8 mouse cellular contexts compared by ENCODE assay signal in genomic region chr7:75781948-75782722, GRCm38 (mm10).
DNase-seq lines count a peak whose midpoint lies in the region; ATAC-seq and TF ChIP-seq lines count a peak whose summit lies in the region.

No protein-coding gene starts in this region.

- TF ChIP-seq RAD21 in MEL (IDR thresholded peaks at IDR 0.05; ENCODE audit: low read depth, low read length), result no peak

- H3K4me3 ChIP-seq in MEL (ENCODE audit: control insufficient read depth in 1 of 2, insufficient read depth in 1 of 2, low read depth in 2 of 2, low read length in 2 of 2), result peak overlapping the region; percentile 52 to 73
- H3K4me3 ChIP-seq in cerebellum, adult 2 months (replicated peaks; ENCODE audit: insufficient read depth, low read depth, low read length), result peak overlapping the region; percentile 52
- peak overlapping the region; percentile 43 for H3K4me3 ChIP-seq in forebrain, postnatal 0 days (ENCODE audit: low read depth, low read length)
- H3K4me3 ChIP-seq in lung, embryonic 15.5 days, result peak overlapping the region; percentile 62

- H3K79me2 ChIP-seq in MEL (ENCODE audit: control insufficient read depth, insufficient read depth, low read length, poor library complexity), result peaks cover 9% of the 10 kb centered on the region

- peak; percentile 93 for DNase-seq in MEL (ENCODE audit: low read depth, low spot score)
- DNase-seq in cerebellum, adult 2 months, result peak; percentile 46 to 56
- peak; percentile 90 for DNase-seq in forebrain, postnatal 0 days
- DNase-seq in heart, postnatal 4 days, result peak; percentile 92
- peak; percentile 77 to 82 for DNase-seq in layer of hippocampus, adult 8-10 months (ENCODE audit: low spot score in 2 of 2)
- DNase-seq in ovary, adult 18-20 months (ENCODE audit: low spot score), result peak; percentile 92
- peak; percentile 94 for DNase-seq in thymus, postnatal 0 days (ENCODE audit: low spot score)

- peak in 1 of 2 experiments; percentile 57; a peak in 1 of 4 replicates for TF ChIP-seq POLR2A in MEL (IDR thresholded peaks at IDR 0.05; ENCODE audit: control insufficient read depth in 1 of 2, insufficient read depth in 1 of 2, low read depth in 1 of 2, low read length in 2 of 2, poor library complexity in 1 of 2)
- TF ChIP-seq POLR2A in cerebellum, adult 2 months (IDR thresholded peaks at IDR 0.05; ENCODE audit: borderline replicate concordance, insufficient read depth, low read length), result no peak

- no peaks in the 10 kb centered on the region for H3K27me3 ChIP-seq in MEL (ENCODE audit: control insufficient read depth in 1 of 2, insufficient read depth in 2 of 2, low read length in 2 of 2)
- no peaks in the 10 kb centered on the region for H3K27me3 ChIP-seq in cerebellum, adult 2 months (ENCODE audit: control insufficient read depth, insufficient read depth, low read length)
- no peaks in the 10 kb centered on the region for H3K27me3 ChIP-seq in forebrain, postnatal 0 days (ENCODE audit: insufficient read depth, low read length)
- H3K27me3 ChIP-seq in lung, embryonic 15.5 days, result no peaks in the 10 kb centered on the region

- no peaks in the 10 kb centered on the region for H3K9me3 ChIP-seq in MEL (replicated peaks; ENCODE audit: insufficient read depth, low read length)
- no peaks in the 10 kb centered on the region for H3K9me3 ChIP-seq in forebrain, postnatal 0 days (ENCODE audit: low read length)
- no peaks in the 10 kb centered on the region for H3K9me3 ChIP-seq in lung, embryonic 15.5 days

- peak; percentile 98 for ATAC-seq in forebrain, postnatal 0 days
- peak; percentile 98 for ATAC-seq in lung, embryonic 15.5 days (ENCODE audit: borderline replicate concordance, extremely low read depth, low FRiP score, low TSS enrichment)

- WGBS in cerebellum, adult 2 months, result 12% methylated on average over 36 of the region's 36 CpGs
- WGBS in forebrain, postnatal 0 days, result 12% methylated on average over 36 of the region's 36 CpGs
- 10% methylated on average over 36 of the region's 36 CpGs for WGBS in lung, embryonic 15.5 days

- peaks cover 1 to 2% of the 10 kb centered on the region in 2 experiments; a peak in 1 of 4 replicates for H3K4me1 ChIP-seq in MEL (ENCODE audit: control insufficient read depth in 1 of 2, insufficient read depth in 2 of 2, low read length in 2 of 2)
- no peaks in the 10 kb centered on the region for H3K4me1 ChIP-seq in cerebellum, adult 2 months (ENCODE audit: control insufficient read depth, insufficient read depth, low read length)
- H3K4me1 ChIP-seq in forebrain, postnatal 0 days (ENCODE audit: insufficient read depth), result no peaks in the 10 kb centered on the region
- H3K4me1 ChIP-seq in lung, embryonic 15.5 days, result peaks cover 11% of the 10 kb centered on the region; the same call in 1 of the 2 replicates

- H3K4me2 ChIP-seq in forebrain, postnatal 0 days (ENCODE audit: low read depth), result peak overlapping the region; percentile 58
- H3K4me2 ChIP-seq in lung, embryonic 15.5 days, result peak overlapping the region; percentile 68

- TF ChIP-seq EP300 in MEL (IDR thresholded peaks at IDR 0.05; ENCODE audit: low read depth in 1 of 2, low read length in 2 of 2), result no peak

- no peak for TF ChIP-seq CTCF in MEL (IDR thresholded peaks at IDR 0.05 in 2 of 3, conservative IDR thresholded peaks at IDR 0.05 in 1 of 3; ENCODE audit: control insufficient read depth in 1 of 3, insufficient read depth in 1 of 3, low read depth in 2 of 3, low read length in 3 of 3, poor library complexity in 1 of 3, severe bottlenecking in 1 of 3)
- no peak for TF ChIP-seq CTCF in cerebellum, adult 2 months (IDR thresholded peaks at IDR 0.05; ENCODE audit: borderline replicate concordance, insufficient read depth, low read depth, low read length)
- TF ChIP-seq CTCF in forebrain, postnatal 0 days (IDR thresholded peaks at IDR 0.05; ENCODE audit: low read depth), result peak; percentile 21; the same call in 1 of the 2 replicates

- peak overlapping the region; percentile 83 for H3K9ac ChIP-seq in MEL (ENCODE audit: control insufficient read depth, low read depth, low read length, poor library complexity, severe bottlenecking)
- peak overlapping the region; percentile 37; the same call in 1 of the 2 replicates for H3K9ac ChIP-seq in forebrain, postnatal 0 days
- H3K9ac ChIP-seq in lung, embryonic 15.5 days, result peak overlapping the region; percentile 56

- H3K27ac ChIP-seq in MEL (ENCODE audit: control insufficient read depth, low read depth, low read length), result peak overlapping the region; percentile 8; the same call in 1 of the 2 replicates
- H3K27ac ChIP-seq in cerebellum, adult 2 months (ENCODE audit: insufficient read depth, low read length), result no peak overlapping the region
- H3K27ac ChIP-seq in forebrain, postnatal 0 days (ENCODE audit: low read depth, low read length), result no peak overlapping the region
- no peak overlapping the region for H3K27ac ChIP-seq in lung, embryonic 15.5 days

- H3K36me3 ChIP-seq in MEL (ENCODE audit: control insufficient read depth in 1 of 2, insufficient read depth in 2 of 2, low read length in 2 of 2), result peaks cover 2 to 6% of the 10 kb centered on the region in 2 experiments
- H3K36me3 ChIP-seq in forebrain, postnatal 0 days (ENCODE audit: insufficient read depth), result no peaks in the 10 kb centered on the region
- peaks cover 9% of the 10 kb centered on the region; the same call in 1 of the 2 replicates for H3K36me3 ChIP-seq in lung, embryonic 15.5 days

TF ChIP-seq in MEL, 35 proteins besides CTCF, POLR2A, EP300 and RAD21:
- TF ChIP-seq ZNF384 (IDR thresholded peaks at IDR 0.05; ENCODE audit: low read depth, low read length) (no peak), NELFE (IDR thresholded peaks at IDR 0.05; ENCODE audit: low read depth, low read length) (0 out of 2 replicates have a peak, but pooled peaks have one; percentile 25), ETS1 (IDR thresholded peaks at IDR 0.05; ENCODE audit: low read depth, low read length) (0 out of 2 replicates have a peak, but pooled peaks have one; percentile 12)
